Mouse (Mus musculus) spleen, adult 2 months (tissue): Measurements from ENCODE around the gene a. TPM values are rescaled to one million over a fixed set of nuclear protein-coding genes. Genes with fewer than 3 reads are reported as not detected.

Experiments
- DNase-seq, 2 experiments: peaks; one replicate each; pipeline versions ENCODE4 v3.0.0 to v3.0.0-alpha.2; 2012 to 2021; ENCODE audit warnings: low spot score in 2 of 2, low read depth in 1 of 2
- H3K27ac ChIP-seq: fragments of 200-500 bp; 2 replicates; pipeline ENCODE4 v1.5.1; 2012; ENCODE audit warnings: low read length, inconsistent platforms; ENCODE audit not compliant: insufficient read depth
- H3K27me3 ChIP-seq: fragments of 200-500 bp; 2 replicates; pipeline ENCODE4 v1.6.1; 2012; ENCODE audit warnings: mild to moderate bottlenecking, moderate library complexity, low read length, inconsistent platforms; ENCODE audit not compliant: control insufficient read depth, insufficient read depth
- H3K36me3 ChIP-seq: fragments of 200-500 bp; 2 replicates; pipeline ENCODE4 v1.6.1; 2012; ENCODE audit warnings: mild to moderate bottlenecking, low read length, inconsistent platforms; ENCODE audit not compliant: control insufficient read depth, insufficient read depth
- H3K4me1 ChIP-seq: fragments of 200-500 bp; 2 replicates; pipeline ENCODE4 v1.6.1; 2011; ENCODE audit warnings: inconsistent platforms; ENCODE audit not compliant: control insufficient read depth, insufficient read depth, insufficient read length
- H3K4me3 ChIP-seq: fragments of 200-500 bp; 2 replicates; pipeline ENCODE4 v1.5.1; 2011; ENCODE audit warnings: mild to moderate bottlenecking, inconsistent platforms; ENCODE audit not compliant: insufficient read depth, insufficient read length; ENCODE audit errors: extremely low read depth
- CTCF ChIP-seq: fragments of 200-500 bp; IDR thresholded peaks from 2 replicates; pipeline ENCODE4 v1.5.1; 2011; ENCODE audit warnings: mild to moderate bottlenecking, inconsistent platforms; ENCODE audit not compliant: insufficient read depth, insufficient read length, insufficient replicate concordance; ENCODE audit errors: extremely low read depth
- POLR2A ChIP-seq: fragments of 200-500 bp; IDR thresholded peaks from 2 replicates; pipeline ENCODE4 v1.6.1; 2011; ENCODE audit warnings: low read depth, low read length, inconsistent platforms
- WGBS: fragments of 180-500 bp; shearing (Covaris S2); methylation state at CpG from one replicate; pipeline ENCODE4 v1.1.7; 2018; 5-methylcytosine and 5-hydroxymethylcytosine counted together
- polyA plus RNA-seq: library from polyadenylated mRNA; depleted of rRNA; stranded (reverse); fragments of >200 nt; gene quantifications from 2 replicates; pipeline ENCODE4 v1.2.3, GENCODE M21; 2012; rRNA removed

a gene
- polyA plus RNA-seq, 1 experiment, result not detected

- TF ChIP-seq POLR2A (no peak), CTCF (no peak)
- Histone ChIP-seq H3K4me3 (no peak overlapping the region), H3K27me3 (no peaks in the 10 kb centered on the region), H3K27ac (no peak overlapping the region), H3K4me1 (no peaks in the 10 kb centered on the region), H3K36me3 (no peaks in the 10 kb centered on the region)
- no peak for DNase-seq
- 84% methylated on average over 7 of the region's 7 CpGs for WGBS
Observed at GRCm38 (mm10) chr2:155099421-155099820, 308.2 kb downstream of the a start.

- H3K4me3 ChIP-seq, result no peak overlapping the region
- no peak overlapping the region for H3K27ac ChIP-seq
- H3K27me3 ChIP-seq, result no peaks in the 10 kb centered on the region
- TF ChIP-seq POLR2A (no peak), CTCF (no peak)
- H3K36me3 ChIP-seq, result no peaks in the 10 kb centered on the region
- no peak for DNase-seq
- no peaks in the 10 kb centered on the region for H3K4me1 ChIP-seq
- whole genome bisulfite sequencing, result 83% methylated on average over 14 of the region's 14 CpGs
Observed at GRCm38 (mm10) chr2:155099994-155100795, 309.0 kb downstream of the a start.

Other genes starting within 250 kb of the a start
- gene 1700003F12Rik, start 244.3 kb upstream of the a start, polyA plus RNA-seq, result 2.9 and 3.3 TPM in 2 replicates
- gene Actl10, start 239.6 kb upstream of the a start, polyA plus RNA-seq, result 0.09 and 0.12 TPM in 2 replicates
- 0.63 and 1.1 TPM in 2 replicates for gene Necab3, start 232.5 kb upstream of the a start, polyA plus RNA-seq
- 11.0 and 21.5 TPM in 2 replicates for gene E2f1, start 221.5 kb upstream of the a start, polyA plus RNA-seq
- 14.6 and 20.3 TPM in 2 replicates for gene Pxmp4, start 187.7 kb upstream of the a start, polyA plus RNA-seq
- 6.1 and 7.1 TPM in 2 replicates for gene Zfp341, start 178.1 kb upstream of the a start, polyA plus RNA-seq
- gene 4930519P11Rik, start 178.0 kb upstream of the a start, polyA plus RNA-seq, result 0.80 and 1.4 TPM in 2 replicates
- 52.8 and 63.3 TPM in 2 replicates for gene Chmp4b, start 139.7 kb upstream of the a start, polyA plus RNA-seq
- gene Gm14214, start 21.4 kb upstream of the a start, polyA plus RNA-seq, result not detected in 2 replicates
- gene Raly, start 306 bp upstream of the a start, polyA plus RNA-seq, result 153 and 204 TPM in 2 replicates
- 3.6 TPM in 2 replicates for gene Eif2s2, start 101.5 kb downstream of the a start, polyA plus RNA-seq
- gene Gm14226, start 226.9 kb downstream of the a start, polyA plus RNA-seq, result 2.5 and 3.2 TPM in 2 replicates